Mouse (Mus musculus): Measurements from ENCODE around the gene Vgll4. TPM values are rescaled to one million over a fixed set of nuclear protein-coding genes. Genes with fewer than 3 reads are reported as not detected.
A peak's percentile ranks its signal among the peaks of the same experiment; 100 is the strongest.

Gene Vgll4
- total RNA-seq, 2 experiments from 2014 or later: 57.6 to 59.9 TPM

DNA sequence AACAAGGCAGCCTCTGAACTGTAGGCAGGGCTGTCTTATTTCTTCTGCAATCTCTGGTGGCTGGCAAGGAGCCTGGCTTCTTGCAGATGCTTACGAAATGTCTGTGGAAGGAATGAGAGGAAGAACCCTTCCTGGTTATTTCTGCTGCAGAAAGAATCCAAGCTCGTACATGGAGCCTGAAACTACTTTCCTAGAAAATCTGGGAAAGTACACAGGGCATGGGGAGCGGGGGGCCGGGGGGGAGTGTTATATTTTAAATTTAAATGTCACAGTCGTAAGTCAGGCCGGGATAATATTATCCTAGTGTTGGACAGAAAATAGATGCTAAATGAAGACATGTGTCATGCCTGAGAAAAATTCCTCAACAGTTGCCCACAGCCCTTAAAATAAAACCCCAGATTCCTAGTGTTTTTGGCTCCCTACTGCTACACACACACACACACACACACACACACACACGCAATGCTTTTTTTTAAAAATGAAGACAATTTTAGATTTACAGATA, 7.2 kb upstream of the Vgll4 start:
- no peak for DNase-seq (ENCODE audit: low spot score in 2 of 2)

DNA sequence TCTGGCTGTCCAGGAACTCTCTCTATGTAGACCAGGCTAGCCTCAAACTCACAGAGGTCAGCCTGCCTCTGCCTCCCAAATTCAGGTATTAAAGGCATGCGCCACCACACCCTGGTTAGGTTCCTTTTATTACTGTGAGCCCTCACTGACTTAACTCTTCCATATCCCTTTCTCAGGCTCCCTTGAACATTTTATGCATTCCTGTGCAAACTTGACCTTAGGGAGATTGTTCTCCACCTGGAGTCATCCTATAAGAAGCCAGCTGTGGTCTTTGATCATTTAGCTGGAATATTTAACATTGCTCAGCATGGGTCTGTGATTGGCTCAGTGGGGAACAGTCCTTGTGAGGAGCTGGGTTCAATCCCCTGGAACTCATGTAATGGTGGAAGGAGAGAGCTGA, 4.5 kb upstream of the Vgll4 start:
- no peak for DNase-seq (ENCODE audit: low spot score in 2 of 2)

DNA sequence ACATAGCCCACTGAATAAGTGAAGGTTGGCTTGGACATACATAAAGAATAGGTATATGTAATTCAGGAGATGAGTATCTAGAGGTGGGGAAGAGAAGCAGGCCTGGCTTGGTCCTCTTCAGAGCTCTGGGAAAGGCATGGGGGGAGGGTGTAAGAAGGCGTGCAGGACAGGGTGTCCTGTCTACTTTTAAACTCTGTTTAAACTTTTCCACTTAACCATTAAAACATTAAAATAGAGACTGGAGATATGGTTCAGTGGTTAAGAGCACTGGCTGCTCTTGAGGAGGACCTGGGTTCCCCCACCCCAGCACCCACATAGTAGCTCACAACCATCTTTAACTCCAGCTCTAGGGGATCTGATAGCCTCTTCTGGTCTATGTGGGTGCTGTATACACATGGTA, 3.2 kb upstream of the Vgll4 start:
- no peak for DNase-seq (ENCODE audit: low spot score in 2 of 2)

DNA sequence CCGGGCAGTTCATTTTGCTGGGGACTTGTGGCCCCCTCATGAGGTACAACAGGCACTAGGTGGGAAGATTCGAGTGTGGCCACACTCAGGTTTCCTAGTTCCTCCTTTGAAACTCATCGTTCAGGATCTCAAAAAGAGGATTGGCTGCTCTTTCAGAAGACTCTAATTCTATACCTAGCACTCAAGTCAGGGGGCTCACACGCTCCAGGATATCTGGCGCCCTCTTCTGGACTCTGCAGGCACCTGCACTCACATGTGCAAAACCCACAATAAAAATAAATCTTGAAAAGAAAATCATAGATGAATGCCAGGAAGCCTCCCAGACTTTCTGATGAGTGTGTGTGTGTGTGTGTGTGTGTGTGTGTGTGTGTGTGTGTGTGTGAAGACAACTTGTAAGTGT, 1.1 kb upstream of the Vgll4 start:
- DNase-seq (ENCODE audit: low spot score in 2 of 2): no peak

GRCm38 (mm10) chr6:114970386-114970785, 592 bp upstream of the Vgll4 start:
- no peak for DNase-seq (ENCODE audit: low spot score in 2 of 2)

- peak; percentile 26 to 49 for DNase-seq (ENCODE audit: low spot score in 2 of 2)
Observed at GRCm38 (mm10) chr6:114968361-114969212, 1.2 kb downstream of the Vgll4 start.

DNA sequence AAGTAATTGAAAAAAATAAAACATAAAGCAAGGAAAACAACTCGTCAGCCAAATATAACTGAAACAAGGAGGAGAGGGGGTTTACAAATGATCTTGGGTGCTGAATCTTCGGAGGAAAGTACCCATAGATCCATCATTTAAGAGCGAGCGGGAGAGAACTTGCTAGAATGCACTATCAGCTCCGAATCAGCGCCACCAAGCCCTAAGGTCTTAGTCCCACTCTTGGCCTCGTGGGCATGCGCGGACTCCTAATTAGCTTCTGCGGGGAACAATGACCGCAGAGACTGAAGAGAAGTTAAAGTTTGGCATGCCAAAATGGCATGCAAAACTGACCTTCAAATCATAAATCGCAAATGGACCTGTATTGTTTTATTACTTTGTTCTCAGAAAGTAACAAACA, 2.2 kb downstream of the Vgll4 start:
- DNase-seq (ENCODE audit: low spot score in 2 of 2): no peak

DNA sequence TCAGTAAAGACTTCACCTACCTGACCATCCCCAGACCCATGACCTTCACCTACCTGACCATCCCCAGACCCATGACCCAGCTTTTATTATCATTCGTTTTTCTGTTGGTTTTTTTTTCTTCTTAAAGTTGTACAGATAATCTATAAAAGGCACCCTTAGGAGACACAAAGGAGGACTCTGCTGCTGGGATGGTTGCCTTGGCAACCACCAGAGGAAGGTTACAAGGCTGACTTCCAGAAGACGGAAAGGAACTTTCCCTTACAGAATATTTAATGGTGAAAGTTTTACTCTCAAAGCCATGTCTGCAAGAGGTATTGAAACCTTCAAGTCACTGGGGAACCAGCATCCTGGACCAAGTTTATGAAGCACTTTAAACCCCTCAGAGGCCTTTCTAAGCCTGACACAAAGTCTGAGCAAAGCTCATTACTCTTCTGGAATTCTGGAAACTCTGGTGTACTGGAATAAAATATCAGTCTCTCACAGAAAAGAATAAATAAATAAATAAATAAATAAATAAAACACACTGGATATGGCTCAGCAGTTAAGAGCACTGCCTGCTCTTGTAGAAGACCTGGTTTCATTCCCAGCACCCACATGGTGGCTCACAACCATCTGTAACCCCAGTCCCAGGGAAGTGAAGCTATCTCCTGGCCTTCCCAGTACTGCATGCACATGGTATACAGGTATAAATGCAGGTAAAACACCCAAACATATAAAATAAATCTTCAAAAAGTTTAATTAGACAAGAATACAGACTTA, 3.2 kb downstream of the Vgll4 start:
- DNase-seq (ENCODE audit: low spot score in 2 of 2): no peak

DNA sequence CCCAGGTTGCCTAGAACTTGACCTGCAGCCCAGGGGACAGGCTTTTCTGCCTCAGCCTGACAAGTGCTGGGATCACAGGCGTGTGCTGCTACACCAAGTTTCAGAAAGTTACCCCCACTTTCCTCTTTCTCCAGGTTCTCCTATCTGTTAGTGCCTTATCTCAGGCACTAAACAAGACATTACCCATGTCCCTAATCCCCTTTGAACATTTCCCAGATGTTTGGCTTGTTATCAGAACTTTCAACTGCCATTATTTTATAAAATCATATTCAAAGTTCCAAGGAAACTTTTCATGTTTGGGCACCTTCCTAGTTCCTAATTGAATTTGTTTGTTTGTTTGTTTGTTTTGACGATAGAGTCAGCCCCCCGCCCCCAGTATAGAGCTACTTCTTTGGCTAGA, 4.0 kb downstream of the Vgll4 start:
- DNase-seq (ENCODE audit: low spot score in 2 of 2): no peak

- DNase-seq (ENCODE audit: low spot score in 2 of 2): no peak
Observed at GRCm38 (mm10) chr6:114965396-114965795, 4.4 kb downstream of the Vgll4 start.

DNA sequence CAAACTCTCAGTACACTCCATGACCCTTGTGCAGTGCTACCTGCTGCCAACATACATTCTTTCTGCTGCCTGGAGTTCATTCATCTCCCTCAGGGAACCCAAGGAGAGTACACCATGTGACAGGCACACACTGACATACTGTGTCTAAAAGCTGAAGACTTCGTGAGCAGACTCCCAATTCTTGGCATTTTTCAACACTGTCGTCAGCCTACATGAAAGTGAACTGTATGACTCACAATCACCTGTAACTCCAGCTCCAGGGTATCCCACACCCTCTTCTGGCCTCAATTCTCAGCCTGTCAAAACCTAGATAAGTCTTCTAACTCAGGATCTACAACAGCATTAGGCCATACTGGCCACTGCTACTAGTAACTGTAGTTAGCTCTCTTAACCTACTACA, 5.6 kb downstream of the Vgll4 start:
- no peak for DNase-seq (ENCODE audit: low spot score in 2 of 2)

DNA sequence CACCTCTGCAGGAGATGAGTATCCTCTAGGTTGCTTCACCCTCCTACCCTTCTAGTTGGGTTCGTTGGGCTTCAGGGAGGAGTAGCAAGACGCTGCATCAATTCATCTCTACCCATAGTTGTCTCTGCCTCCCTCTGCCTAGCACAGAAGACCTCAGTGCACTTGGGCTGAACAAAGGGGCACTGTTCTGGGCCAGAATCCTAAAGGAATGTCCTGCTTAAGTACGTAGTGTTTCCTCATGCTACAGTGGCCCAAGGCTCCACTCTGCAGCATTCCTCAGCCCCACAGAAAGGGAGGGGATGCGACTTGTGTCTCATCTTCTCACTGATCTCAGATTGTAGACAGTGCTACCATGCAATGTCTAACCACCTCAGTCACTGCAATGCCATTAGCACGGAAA, 6.2 kb downstream of the Vgll4 start:
- DNase-seq (ENCODE audit: low spot score in 2 of 2): no peak

- no peak for DNase-seq (ENCODE audit: low spot score in 2 of 2)
Observed at GRCm38 (mm10) chr6:114961276-114962068, 8.3 kb downstream of the Vgll4 start.

DNA sequence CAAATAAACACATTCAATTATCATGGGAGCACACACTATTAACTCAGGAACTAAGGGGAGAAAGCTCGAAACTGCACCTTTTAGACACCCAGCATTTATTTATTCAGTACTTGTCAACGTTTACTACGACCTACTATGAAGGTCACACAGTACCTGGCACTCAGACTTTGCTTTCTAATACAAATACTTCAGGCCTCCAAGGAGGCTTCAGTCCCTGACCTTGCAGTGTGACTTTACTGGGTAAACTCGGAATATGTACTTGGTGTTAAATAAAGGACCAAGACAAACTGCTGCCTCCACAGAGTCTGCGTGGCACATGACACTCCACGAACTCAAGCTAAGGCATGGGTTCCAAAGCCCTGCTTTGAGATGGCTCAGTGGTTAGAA, 10.8 kb downstream of the Vgll4 start:
- no peak for DNase-seq (ENCODE audit: low spot score in 2 of 2)

DNA sequence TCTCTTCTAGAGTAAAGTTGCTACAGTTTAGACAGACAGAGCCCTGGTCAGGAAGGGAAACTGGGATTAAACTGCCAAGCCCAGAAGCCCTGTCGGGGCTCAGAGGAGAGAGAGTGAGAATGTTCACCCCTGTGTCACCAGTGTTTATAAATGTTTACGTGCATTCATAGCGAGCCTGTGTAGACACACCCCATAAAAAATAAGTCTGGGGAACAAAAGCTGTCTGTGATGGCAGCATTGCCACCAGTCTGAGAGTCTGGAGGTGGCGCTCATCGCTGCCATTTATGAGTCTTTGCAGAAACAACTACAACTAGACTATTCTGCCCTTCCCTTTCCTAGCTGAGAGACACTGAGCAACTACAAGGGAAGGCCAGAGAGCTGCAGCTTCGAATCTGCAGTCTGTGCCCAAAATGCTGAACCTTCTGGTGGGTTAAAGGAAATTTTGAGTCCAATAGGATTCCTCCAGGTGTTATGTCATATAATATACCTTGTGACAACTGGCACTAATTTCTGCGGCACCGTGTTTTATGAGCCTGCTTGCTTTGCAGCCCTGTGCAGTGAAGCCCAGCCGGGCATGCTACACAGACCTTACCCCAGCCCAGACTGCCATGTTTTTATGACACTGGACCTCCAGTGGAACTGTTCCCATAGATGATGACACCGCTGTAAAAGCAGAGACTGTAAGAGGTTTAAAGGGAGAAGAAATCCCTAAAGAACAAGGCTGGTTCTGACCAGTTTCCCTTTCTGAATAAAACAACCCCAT, 11.4 kb downstream of the Vgll4 start:
- no peak for DNase-seq (ENCODE audit: low spot score in 2 of 2)

DNA sequence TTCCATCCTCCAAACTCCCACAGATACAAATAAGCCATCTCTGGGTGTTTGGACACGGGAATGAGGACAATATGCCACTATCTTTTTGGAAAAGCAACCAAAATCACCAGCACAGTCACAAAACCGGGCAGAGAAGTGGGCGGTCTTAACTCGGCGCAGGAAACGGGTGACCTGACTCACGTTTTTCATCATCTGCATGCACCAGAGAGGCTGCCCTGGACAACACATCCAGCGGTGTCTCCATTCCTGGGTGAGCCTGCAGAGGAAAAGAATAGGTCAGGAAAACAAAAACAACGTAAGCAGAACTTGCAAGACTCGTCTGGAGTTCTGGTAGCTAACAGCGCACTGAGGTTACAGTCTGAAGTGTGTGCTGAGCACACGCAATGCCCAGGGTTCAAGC, 12.0 kb downstream of the Vgll4 start:
- DNase-seq (ENCODE audit: low spot score in 2 of 2): no peak

- no peak for DNase-seq (ENCODE audit: low spot score in 2 of 2)
Observed at GRCm38 (mm10) chr6:114954496-114954895, 15.3 kb downstream of the Vgll4 start.

DNA sequence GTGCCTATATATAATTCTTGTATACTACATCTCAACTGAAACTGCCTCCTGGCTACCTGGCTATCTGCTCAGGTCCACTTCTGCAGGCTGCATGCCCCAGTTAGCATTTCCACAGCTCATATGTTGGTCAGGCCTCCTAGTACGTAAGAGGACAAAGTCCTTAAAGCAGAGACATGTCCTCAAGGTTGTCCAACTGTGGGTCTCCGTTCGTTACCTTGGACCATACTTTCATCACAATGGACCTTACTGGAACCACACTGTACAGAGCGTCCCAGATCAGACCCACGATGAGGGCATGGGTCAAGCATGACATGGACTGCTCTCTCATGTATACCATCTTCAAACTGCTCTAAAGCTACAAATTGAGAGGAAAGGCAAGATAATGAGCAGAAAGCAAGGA, 16.2 kb downstream of the Vgll4 start:
- DNase-seq (ENCODE audit: low spot score in 2 of 2): no peak

DNA sequence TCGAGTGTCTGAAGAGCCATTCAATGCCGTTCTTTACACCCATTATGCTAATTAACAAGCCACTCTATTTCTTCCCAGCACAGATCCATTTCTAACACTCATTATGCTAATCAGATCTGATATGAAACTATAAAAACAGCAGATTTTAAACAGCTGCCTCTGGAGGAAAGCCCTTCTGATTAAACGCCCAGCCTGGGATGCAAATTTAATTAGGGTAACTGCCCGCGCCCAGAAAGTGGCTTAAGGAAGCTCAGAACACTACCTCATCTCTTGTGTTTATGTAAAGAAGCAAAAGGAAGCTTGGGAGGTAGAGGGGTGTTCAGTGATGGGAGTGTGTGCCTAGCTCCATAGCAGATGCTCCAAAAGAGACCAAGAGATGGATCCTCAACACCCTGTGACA, 17.4 kb downstream of the Vgll4 start:
- DNase-seq (ENCODE audit: low spot score in 2 of 2): no peak

GRCm38 (mm10) chr6:114944456-114945438, 25.0 kb downstream of the Vgll4 start:
- DNase-seq (ENCODE audit: low spot score in 2 of 2): no peak
